Mouse (Mus musculus): ENCODE measurements at regions not wholly inside any gene's neighbourhood (a gene's known extent, or its start where the extent isn't known, plus 50 kb on each side); places are given as distances from the start of the nearest gene placed in this dataset.

DNA sequence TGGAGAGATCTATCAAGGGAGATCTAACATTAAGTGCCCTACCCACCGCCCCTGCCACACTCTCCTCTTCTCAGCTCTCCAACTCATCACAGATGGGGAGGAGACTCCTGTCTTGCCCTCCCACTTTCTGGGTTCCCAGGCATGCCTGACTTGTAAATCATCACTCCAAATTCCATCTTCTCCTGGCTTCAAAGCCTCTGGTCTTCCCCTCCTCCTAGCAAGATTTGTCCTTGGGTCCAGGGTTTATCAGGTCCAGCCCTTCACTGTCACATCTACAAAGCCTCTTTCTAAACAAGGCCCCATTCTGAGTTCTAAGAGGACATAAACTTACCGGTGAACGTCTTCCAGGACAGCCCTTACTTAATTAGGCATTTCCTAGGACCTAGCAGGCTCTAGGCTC lies 73.3 kb upstream of the Col5a1 start:
- peak; percentile 80 for DNase-seq (ENCODE audit: low read depth)

DNA sequence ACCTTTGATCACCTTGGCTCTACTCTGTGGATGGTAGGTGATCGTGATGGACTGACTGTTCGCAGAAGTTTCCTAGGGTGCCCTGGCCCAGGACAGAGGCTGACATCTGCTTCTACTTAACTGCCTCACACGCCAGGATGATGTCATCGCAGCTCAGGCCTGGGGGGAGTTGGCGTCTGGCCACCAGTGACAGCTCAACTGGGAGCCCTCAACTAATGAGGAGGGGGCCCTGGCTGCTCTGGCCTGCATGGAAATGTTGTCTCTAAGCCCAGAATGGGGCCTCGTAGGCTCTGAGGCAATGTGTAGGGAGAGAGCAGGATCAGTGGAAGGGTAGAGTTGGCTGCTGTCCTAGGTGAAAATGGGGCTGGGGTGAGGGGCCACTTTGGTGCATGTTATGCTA lies 72.9 kb upstream of the Col5a1 start:
- DNase-seq (ENCODE audit: low read depth): peak; percentile 97

DNA sequence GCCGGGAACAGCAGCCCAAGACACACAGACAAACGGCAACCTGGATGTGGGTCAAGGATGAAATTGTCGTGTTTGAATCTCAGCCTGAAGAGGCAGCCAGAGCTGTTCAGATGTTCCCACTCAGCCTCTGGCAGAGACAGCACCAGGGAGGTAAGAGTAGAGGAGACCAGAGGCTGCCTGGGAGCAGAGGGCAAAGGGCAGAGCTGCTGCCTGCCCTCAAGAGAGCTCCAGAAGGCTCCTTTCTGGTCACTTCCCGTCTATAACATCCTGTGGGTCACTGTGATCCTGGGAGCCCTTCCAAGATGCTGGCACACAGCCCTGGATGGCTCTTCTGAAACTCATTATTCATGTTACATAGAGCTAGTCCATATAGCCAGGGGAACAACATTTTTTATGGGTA lies 67.6 kb upstream of the Col5a1 start:
- DNase-seq (ENCODE audit: low read depth): peak; percentile 86

DNA sequence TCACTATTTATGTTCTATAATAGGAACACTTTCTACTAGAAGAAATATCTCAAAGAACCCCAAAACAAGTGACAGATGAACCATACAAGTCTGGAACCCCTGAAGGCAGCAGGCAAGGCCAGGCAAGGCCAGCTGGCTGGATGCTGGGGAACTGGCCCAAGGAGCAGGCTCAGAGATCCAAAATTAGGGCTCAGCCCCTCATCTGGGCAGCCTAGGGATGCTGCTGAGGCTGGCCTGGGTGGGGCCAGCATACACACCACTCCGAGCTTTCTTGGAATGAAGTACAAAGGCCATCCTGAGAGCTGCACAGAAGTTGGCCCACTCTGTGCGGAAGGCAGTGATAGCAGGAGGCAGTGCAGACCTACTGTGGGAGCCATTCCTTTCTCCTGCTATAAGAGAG lies 59.4 kb upstream of the Col5a1 start:
- DNase-seq (ENCODE audit: low read depth): no peak

DNA sequence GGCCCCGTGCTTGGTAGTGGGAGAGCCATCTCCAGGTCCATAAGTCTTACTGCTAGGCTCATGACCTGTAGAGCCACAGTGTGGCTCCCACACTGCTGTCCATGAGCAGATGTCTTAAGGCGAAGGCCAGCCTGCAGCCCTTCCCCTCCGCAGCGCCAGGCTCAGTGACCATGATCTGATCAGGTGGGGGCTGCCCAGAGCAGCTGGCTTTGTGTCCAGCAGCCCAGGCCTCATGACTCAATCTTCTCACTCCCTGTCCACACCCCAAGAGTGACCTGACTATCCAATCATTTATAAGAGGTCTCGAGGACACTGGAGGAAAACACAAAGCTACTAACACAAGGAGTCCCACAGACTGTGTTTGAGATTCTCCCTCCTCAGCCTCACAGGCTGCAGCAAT lies 58.6 kb upstream of the Col5a1 start:
- DNase-seq (ENCODE audit: low read depth): peak; percentile 35

DNA sequence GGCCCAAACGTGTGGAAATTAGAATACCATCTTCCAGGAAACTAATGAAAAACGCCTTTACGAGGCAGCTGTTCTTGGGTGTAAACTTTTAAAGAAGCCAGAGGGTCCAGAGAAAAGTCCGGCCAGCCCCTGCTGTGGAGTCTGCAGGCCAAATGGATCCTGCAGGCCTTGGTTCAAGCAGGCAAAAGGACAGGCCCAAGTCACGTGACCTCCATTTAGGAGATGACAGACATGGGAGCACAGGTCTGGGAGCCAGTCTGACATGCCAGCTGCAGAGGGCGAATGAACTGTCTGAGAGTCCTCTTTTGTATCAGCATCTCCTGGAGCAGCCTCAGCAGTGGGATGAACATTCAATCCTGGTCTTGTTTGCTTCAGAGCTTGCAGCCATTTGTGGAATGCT lies 58.0 kb upstream of the Col5a1 start:
- DNase-seq (ENCODE audit: low read depth): no peak

DNA sequence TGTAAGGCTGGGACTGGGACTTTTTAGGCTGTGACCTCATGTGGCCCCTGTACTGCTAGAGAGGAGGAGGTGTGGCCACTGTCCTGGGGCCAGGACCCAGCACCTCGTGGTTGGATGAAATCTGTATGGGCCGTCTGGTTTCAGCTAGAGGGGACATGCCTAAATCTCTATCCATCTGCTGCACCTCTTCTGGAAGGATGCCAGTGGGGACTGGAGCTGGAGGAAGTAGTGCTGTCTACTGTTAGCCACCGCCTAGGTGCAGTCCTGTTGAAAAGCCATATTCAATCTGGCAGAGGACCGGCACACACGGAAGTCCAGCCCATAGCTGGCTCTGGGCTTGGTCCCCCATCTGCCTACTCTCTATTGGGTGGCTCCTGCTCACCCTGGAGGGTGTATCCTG lies 56.7 kb upstream of the Col5a1 start:
- DNase-seq (ENCODE audit: low read depth): no peak

DNA sequence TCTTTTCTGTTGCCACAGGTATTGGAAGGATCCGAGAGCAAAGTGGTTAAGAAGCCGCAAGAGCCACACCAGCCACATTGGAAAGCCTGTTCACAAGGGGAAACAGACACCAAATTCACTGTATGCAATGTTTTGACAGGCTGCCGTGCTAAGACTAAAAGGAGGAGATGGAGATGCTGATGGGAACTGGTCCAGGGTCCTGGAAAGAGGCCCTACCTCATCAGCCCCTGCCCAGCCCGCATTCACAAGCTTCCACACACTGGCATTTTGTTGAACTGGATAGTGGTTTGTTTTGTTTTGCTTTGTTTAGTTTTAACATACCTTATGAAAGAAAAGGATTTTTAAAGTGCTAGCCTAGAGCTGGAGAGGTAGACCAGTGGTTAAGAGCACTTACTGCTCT lies 51.3 kb upstream of the Col5a1 start:
- peak; percentile 69 for DNase-seq (ENCODE audit: low read depth)

DNA sequence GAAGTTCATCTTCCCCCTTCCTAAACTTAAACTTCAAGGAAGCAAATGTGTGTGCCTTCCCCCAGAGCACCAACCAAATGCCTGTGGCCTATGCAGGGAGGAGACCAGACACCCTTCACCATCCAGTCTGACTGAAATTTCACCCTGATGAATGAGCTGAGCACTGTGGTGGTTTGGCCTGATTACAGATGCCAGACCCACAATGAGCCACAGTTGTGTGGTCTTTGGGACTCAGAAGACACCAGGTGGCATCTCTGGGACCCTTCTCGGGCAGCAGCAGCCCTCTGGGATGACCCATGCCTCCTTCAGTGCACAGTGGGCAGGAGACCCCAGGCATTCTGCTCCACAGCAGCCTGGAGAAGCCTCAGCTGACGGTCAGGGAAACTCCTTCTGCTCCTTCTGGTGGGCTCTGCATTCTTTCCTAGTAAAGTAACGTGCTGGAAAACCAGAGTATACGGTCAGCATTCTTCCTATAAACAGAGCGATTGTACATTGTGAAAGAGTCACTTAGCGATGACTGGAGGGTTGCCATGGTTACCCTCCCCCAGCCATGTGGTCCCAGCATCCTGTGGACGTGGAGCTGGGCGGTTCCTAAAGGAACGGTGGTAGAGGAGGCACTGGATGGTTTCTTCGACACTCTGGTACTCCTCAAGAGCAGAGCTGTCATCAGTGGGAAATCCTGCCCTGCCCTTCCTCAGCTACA lies 50.3 kb upstream of the Col5a1 start:
- peak; percentile 95 for DNase-seq (ENCODE audit: low read depth)
